Mouse (Mus musculus): ENCODE results near the gene Nudt22. TPM values are rescaled to one million over a fixed set of nuclear protein-coding genes. Genes with fewer than 3 reads are reported as not detected.

Gene Nudt22
- polyA plus RNA-seq, 1 experiment from 2014 or later: 34.1 TPM

DNA sequence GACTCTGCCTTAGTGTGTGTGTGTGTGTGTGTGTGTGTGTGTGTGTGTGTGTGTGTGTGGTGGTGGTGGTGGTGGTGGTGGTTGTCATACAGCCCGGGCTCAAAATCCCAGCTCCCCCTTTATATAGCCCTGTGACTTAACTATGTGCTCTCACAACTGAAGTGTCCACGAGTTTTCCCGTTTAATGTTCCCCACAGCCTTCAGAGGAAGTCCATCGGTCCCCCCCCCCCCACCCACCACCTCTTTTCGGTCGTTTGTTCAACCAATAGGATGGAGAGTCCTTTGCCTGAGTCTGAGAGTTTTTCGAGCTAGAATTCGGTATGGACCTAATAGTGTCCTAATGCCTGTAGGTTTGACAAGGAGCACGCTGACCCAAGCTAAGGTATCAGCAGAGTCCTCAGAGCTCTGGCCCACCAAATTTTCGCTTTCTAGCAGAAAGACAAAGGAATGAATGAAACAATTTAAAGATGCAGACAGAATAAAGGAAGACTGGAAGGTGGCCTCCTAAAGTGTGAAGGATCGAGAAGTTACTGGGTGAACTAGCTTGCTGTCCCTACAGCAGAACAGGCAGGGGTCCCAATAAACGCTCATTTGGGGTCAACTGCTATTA is 22.2 kb downstream of the Nudt22 start:
- Histone ChIP-seq H3K4me3 (ENCODE audit: low read length) (peak overlapping the region; percentile 71), H3K4me1 (ENCODE audit: control insufficient read depth, insufficient read depth, low read length) (peaks cover 45% of the 10 kb centered on the region), H3K4me2 (ENCODE audit: low read depth, low read length) (peak overlapping the region; percentile 91), H3K9me3 (replicated peaks; ENCODE audit: control insufficient read depth, low read length) (no peaks in the 10 kb centered on the region), H3K36me3 (ENCODE audit: control insufficient read depth, insufficient read depth) (peaks cover 16% of the 10 kb centered on the region), H3K9ac (ENCODE audit: low read length) (peak overlapping the region; percentile 81), H3K27me3 (ENCODE audit: control insufficient read depth, insufficient read depth, low read length) (no peaks in the 10 kb centered on the region), H3K27ac (ENCODE audit: low read length) (peak overlapping the region; percentile 89)
- no peak for ATAC-seq (replicated peaks; ENCODE audit: extremely low read depth, insufficient read depth, low FRiP score)
- 33% methylated on average over 12 of the region's 12 CpGs for WGBS

DNA sequence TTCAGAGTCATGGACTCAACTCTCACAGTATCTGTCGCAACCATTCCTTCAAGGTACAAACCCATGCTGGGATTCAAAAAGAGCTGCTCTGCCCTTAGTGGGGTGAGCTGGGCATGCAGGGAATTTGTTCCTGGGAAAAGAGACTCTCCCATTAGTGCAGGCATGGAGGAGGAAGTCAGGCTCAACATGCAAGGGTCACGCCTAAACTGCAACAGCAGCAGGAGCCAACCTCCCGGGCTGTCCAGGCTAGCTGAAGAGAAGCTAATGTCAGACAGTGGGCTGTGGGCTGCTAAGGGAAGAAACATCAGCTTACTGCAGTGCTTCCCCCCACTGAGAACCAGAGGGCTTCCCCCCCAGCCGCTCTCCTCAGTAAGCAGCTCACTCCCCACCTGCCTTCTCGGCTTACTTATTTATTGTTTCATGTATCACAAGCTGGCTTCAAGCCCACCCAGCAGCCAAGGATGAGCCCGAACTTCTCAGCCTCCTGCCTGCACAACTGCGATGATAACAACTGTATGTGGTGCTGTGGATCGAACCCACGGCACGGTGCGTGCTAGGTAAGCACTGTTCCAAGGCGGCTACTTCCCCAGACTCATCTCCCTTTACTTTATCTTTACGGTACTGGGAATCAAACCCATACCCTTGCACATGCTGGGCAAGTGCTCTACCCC is 23.5 kb downstream of the Nudt22 start:
- 82% methylated on average over 13 of the region's 13 CpGs for WGBS
- peaks cover 42% of the 10 kb centered on the region for H3K4me1 ChIP-seq (ENCODE audit: control insufficient read depth, insufficient read depth, low read length)
- H3K27ac ChIP-seq (ENCODE audit: low read length): no peak overlapping the region

DNA sequence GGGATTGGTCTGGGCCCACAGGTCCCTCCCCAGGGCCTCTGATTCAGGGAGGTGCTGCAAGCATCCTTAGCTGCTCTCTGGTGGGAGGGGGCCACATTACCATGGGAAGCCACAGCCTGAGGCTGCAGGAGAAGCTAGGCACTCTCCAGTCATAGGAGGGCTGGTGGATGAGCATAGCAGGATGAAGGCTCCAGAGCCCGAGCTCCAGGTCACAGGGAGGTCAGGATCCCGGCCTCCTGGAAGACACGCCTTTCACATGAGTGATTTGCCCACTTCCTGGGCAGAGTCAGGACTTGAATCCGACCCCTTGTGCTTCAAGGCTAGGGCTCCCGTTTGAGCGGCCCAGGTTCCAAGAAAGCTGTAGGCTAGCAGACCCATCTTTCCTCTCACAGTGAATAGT is 24.3 kb downstream of the Nudt22 start:
- ATAC-seq (replicated peaks; ENCODE audit: extremely low read depth, insufficient read depth, low FRiP score): no peak
- H3K4me3 ChIP-seq (ENCODE audit: low read length): no peak overlapping the region
- no peaks in the 10 kb centered on the region for H3K36me3 ChIP-seq (ENCODE audit: control insufficient read depth, insufficient read depth)
- H3K4me2 ChIP-seq (ENCODE audit: low read depth, low read length): no peak overlapping the region
- H3K27ac ChIP-seq (ENCODE audit: low read length): peak overlapping the region; percentile 20; the same call in 1 of the 2 replicates
- H3K9ac ChIP-seq (ENCODE audit: low read length): no peak overlapping the region
- no peaks in the 10 kb centered on the region for H3K9me3 ChIP-seq (replicated peaks; ENCODE audit: control insufficient read depth, low read length)
- no peaks in the 10 kb centered on the region for H3K27me3 ChIP-seq (ENCODE audit: control insufficient read depth, insufficient read depth, low read length)
- WGBS: 35% methylated on average over 6 of the region's 6 CpGs
- peaks cover 38% of the 10 kb centered on the region for H3K4me1 ChIP-seq (ENCODE audit: control insufficient read depth, insufficient read depth, low read length)

More for the DNA sequence above, 23.5 kb downstream of the Nudt22 start:
- Histone ChIP-seq H3K4me3 (ENCODE audit: low read length) (no peak overlapping the region), H3K36me3 (ENCODE audit: control insufficient read depth, insufficient read depth) (peaks cover 3% of the 10 kb centered on the region), H3K9ac (ENCODE audit: low read length) (no peak overlapping the region), H3K27me3 (ENCODE audit: control insufficient read depth, insufficient read depth, low read length) (no peaks in the 10 kb centered on the region), H3K4me2 (ENCODE audit: low read depth, low read length) (no peak overlapping the region), H3K9me3 (replicated peaks; ENCODE audit: control insufficient read depth, low read length) (no peaks in the 10 kb centered on the region)
- ATAC-seq (replicated peaks; ENCODE audit: extremely low read depth, insufficient read depth, low FRiP score): no peak

DNA sequence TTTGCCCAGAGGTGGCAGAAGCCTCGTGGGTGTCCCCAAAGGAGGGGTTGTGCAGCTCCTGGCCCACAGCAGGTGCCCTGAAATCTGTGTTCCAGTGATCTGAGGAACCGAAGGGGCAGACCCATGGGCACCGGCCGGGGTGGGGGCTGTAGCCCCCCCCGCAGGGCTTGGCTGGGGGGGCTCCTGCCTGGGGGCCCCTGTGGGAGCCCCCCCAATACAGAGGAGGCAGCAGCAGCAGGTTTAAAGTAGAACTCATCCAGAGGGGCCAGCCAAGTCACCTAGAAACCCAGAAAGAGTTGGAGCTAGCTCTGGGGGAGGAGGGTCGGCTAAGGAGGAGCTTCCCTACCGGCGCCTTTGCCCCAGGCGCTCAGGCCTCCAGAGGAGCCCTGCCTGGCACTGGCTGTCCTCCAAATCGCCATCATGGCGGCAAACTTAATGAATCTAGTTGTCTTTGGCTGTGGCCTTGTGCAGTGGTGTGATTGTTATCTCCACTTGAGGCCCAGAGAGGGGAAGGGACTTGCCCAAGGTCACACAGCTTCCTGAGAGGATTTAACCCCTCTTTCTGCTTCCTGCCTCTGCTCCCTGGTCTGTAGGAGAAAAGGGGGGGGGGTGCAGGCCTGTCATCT is 25.3 kb downstream of the Nudt22 start:
- H3K4me3 ChIP-seq (ENCODE audit: low read length): peak overlapping the region; percentile 61; the same call in 1 of the 2 replicates
- WGBS: 27% methylated on average over 11 of the region's 11 CpGs
- H3K27ac ChIP-seq (ENCODE audit: low read length): peak overlapping the region; percentile 32
- H3K27me3 ChIP-seq (ENCODE audit: control insufficient read depth, insufficient read depth, low read length): no peaks in the 10 kb centered on the region
- peaks cover 4% of the 10 kb centered on the region; the same call in 1 of the 2 replicates for H3K36me3 ChIP-seq (ENCODE audit: control insufficient read depth, insufficient read depth)
- H3K4me2 ChIP-seq (ENCODE audit: low read depth, low read length): peak overlapping the region; percentile 63
- no peak for ATAC-seq (replicated peaks; ENCODE audit: extremely low read depth, insufficient read depth, low FRiP score)
- H3K4me1 ChIP-seq (ENCODE audit: control insufficient read depth, insufficient read depth, low read length): peaks cover 34% of the 10 kb centered on the region
- no peaks in the 10 kb centered on the region for H3K9me3 ChIP-seq (replicated peaks; ENCODE audit: control insufficient read depth, low read length)
- H3K9ac ChIP-seq (ENCODE audit: low read length): peak overlapping the region; percentile 76

DNA sequence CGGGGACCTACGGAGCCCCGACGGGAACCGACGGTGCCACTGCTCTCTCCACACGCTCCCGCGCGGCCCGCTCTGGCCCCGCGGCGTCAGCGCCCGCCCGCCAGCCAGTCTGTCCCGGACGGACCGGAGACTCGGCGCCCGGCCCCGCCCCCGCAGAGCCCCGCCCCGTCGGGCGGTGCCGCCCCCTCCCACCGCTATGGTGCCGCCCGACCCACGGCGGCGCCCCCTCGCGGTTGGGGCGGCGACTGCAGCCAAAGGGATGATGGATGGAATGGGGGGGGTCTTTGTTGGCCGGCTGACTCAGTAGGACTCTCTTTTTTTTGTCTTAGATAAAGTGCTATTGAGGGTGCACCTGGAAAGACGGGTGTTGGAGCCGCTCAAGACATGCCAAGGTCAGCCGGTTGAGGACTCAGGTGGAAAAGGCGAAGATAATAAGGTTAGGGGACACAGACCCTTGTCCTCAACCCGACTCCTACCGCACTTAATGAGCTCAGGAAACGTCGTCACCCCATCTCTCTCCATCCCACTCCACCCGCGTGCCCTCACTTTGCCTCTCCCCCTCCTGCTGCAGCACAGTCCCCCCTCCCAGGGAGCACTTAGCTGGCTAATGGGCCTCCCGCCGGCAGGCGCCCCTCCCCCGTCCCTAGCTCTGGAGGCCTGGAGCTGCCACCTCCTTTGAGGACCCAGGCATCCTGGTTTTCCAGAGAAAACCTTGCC is 26.1 kb downstream of the Nudt22 start:
- H3K9me3 ChIP-seq (replicated peaks; ENCODE audit: control insufficient read depth, low read length): no peaks in the 10 kb centered on the region
- ATAC-seq (replicated peaks; ENCODE audit: extremely low read depth, insufficient read depth, low FRiP score): peak; percentile 71
- H3K27ac ChIP-seq (ENCODE audit: low read length): peak overlapping the region; percentile 1
- H3K4me3 ChIP-seq (ENCODE audit: low read length): peak overlapping the region; percentile 61
- peak overlapping the region; percentile 76 for H3K9ac ChIP-seq (ENCODE audit: low read length)
- under 1% methylated on average over 55 of the region's 55 CpGs for WGBS
- H3K27me3 ChIP-seq (ENCODE audit: control insufficient read depth, insufficient read depth, low read length): no peaks in the 10 kb centered on the region
- peaks cover 10% of the 10 kb centered on the region for H3K36me3 ChIP-seq (ENCODE audit: control insufficient read depth, insufficient read depth)
- H3K4me1 ChIP-seq (ENCODE audit: control insufficient read depth, insufficient read depth, low read length): peaks cover 34% of the 10 kb centered on the region
- peak overlapping the region; percentile 63 for H3K4me2 ChIP-seq (ENCODE audit: low read depth, low read length)

DNA sequence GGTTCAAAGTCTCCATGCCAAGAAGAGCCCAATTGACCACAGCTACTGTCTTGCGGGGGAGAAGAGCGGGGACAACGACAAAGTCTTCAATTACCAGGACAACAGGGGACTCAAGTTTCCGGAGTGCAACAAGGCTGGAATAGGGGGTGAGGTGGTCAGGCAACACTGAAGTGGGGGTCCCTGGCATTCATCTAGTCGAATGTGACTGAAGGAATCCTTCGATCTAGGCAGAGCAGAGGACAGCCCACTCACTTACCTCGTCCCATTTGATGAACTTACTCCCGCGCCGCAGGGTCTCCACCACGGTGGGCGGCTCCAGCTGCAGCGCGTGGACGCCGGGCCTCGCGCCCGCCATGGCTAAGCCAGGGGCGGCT is 26.6 kb downstream of the Nudt22 start:
- Histone ChIP-seq H3K4me2 (ENCODE audit: low read depth, low read length) (peak overlapping the region; percentile 63), H3K9ac (ENCODE audit: low read length) (peak overlapping the region; percentile 76), H3K9me3 (replicated peaks; ENCODE audit: control insufficient read depth, low read length) (no peaks in the 10 kb centered on the region), H3K4me1 (ENCODE audit: control insufficient read depth, insufficient read depth, low read length) (peaks cover 34% of the 10 kb centered on the region), H3K27ac (ENCODE audit: low read length) (no peak overlapping the region), H3K27me3 (ENCODE audit: control insufficient read depth, insufficient read depth, low read length) (no peaks in the 10 kb centered on the region), H3K4me3 (ENCODE audit: low read length) (peak overlapping the region; percentile 61), H3K36me3 (ENCODE audit: control insufficient read depth, insufficient read depth) (peaks cover 12% of the 10 kb centered on the region)
- no peak; the same call in 1 of the 2 replicates for ATAC-seq (replicated peaks; ENCODE audit: extremely low read depth, insufficient read depth, low FRiP score)
- 1% methylated on average over 20 of the region's 20 CpGs for WGBS

DNA sequence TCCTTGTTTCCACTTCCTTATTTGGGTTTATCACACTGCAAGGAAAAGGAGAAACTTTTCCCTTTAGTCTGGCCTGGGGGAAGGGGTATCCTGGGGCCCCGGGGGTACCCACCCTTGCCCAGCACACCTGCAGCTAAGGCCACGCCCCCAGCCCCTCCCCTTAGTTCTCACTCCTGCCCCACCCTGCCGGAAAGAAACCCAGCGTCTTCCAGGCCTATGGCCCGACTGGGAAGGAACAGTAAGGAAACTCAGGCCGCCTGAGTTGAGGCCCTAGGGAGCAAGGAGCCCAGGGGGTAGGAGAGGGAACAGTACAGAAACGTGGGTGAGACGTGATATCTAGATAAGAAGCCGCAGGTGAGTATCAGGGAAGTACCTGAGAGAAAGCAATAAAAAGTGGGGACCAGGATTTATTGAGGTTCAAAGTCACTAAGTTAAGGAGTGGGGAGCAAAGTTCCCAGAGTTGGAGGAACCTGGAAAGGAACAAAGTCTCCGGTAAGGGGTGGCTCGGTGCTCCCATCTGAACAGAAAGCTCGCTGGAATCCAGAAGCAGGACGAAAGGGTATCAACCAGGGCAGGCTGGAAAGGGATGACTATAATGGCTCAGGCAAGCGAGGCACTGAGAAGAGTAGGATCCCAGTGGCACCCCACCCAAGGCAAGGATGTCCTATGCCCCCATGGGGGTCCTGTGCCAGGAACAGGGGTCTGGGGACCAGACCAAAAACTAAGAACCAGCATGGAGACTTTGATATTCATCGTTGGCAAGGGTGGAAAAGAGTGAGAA is 27.2 kb downstream of the Nudt22 start:
- 16% methylated on average over 15 of the region's 15 CpGs for WGBS
- H3K4me1 ChIP-seq (ENCODE audit: control insufficient read depth, insufficient read depth, low read length): peaks cover 29% of the 10 kb centered on the region
- H3K27me3 ChIP-seq (ENCODE audit: control insufficient read depth, insufficient read depth, low read length): no peaks in the 10 kb centered on the region
- peak overlapping the region; percentile 76 for H3K9ac ChIP-seq (ENCODE audit: low read length)
- peaks cover 14% of the 10 kb centered on the region for H3K36me3 ChIP-seq (ENCODE audit: control insufficient read depth, insufficient read depth)
- H3K4me3 ChIP-seq (ENCODE audit: low read length): peak overlapping the region; percentile 61
- no peak for ATAC-seq (replicated peaks; ENCODE audit: extremely low read depth, insufficient read depth, low FRiP score)
- H3K27ac ChIP-seq (ENCODE audit: low read length): no peak overlapping the region
- H3K9me3 ChIP-seq (replicated peaks; ENCODE audit: control insufficient read depth, low read length): no peaks in the 10 kb centered on the region
- peak overlapping the region; percentile 63 for H3K4me2 ChIP-seq (ENCODE audit: low read depth, low read length)

DNA sequence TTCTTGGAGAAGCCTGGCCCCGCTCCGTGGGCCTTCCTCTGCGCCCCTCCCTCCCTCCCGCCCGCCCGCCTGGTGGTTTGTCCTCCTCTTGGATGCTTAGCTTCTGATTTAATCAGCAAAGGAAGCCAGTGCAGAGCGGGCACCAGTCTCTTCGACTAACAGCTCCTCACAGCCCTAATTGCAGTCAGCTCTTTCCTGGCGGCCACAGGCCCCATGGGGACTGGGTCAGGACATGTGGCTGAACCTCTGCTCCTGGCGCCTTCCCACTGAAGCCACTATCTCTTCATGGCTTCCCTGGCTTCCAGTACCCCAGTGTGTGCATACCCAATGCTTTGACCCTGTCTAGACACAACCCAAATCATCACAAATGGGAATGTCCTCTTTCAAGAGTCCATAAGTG is 39.5 kb downstream of the Nudt22 start:
- H3K27ac ChIP-seq (ENCODE audit: low read length): no peak overlapping the region
- no peak overlapping the region for H3K4me2 ChIP-seq (ENCODE audit: low read depth, low read length)
- no peak overlapping the region for H3K9ac ChIP-seq (ENCODE audit: low read length)
- H3K4me3 ChIP-seq (ENCODE audit: low read length): no peak overlapping the region
- no peaks in the 10 kb centered on the region for H3K27me3 ChIP-seq (ENCODE audit: control insufficient read depth, insufficient read depth, low read length)
- 80% methylated on average over 10 of the region's 10 CpGs for WGBS
- no peaks in the 10 kb centered on the region for H3K9me3 ChIP-seq (replicated peaks; ENCODE audit: control insufficient read depth, low read length)
- H3K4me1 ChIP-seq (ENCODE audit: control insufficient read depth, insufficient read depth, low read length): peaks cover 36% of the 10 kb centered on the region
- no peak for ATAC-seq (replicated peaks; ENCODE audit: extremely low read depth, insufficient read depth, low FRiP score)
- peaks cover 30% of the 10 kb centered on the region for H3K36me3 ChIP-seq (ENCODE audit: control insufficient read depth, insufficient read depth)
